Mouse (Mus musculus) thymus, postnatal 36 days (tissue): Measurements from ENCODE around the gene AW549877.

Experiments
- DNase-seq, 2 experiments: peaks; one replicate each; pipeline ENCODE4 v3.0.0; 2022; ENCODE audit warnings: mixed read lengths in 2 of 2

AW549877 gene

GRCm38 (mm10) chr15:3982732-3983131 is 12.8 kb downstream of the AW549877 start:
- no peak for DNase-seq

GRCm38 (mm10) chr15:3979871-3980270 is 15.7 kb downstream of the AW549877 start:
- DNase-seq = no peak

- DNase-seq = peak; percentile 53 to 57
These were observed 16.3 kb downstream of the AW549877 start, which contains the start of gene Fbxo4 for GRCm38 (mm10) chr15:3979061-3979848. TSS of gene Fbxo4 (minus strand) at chr15:3979573.

- no peak for DNase-seq
These were observed 17.3 kb downstream of the AW549877 start for GRCm38 (mm10) chr15:3978279-3978678.

- DNase-seq = no peak
These were observed 22.2 kb downstream of the AW549877 start for GRCm38 (mm10) chr15:3973300-3973699.

GRCm38 (mm10) chr15:3970193-3970592 is 25.4 kb downstream of the AW549877 start:
- DNase-seq = no peak

- DNase-seq = no peak
These were observed 25.8 kb downstream of the AW549877 start for GRCm38 (mm10) chr15:3969743-3970142.

GRCm38 (mm10) chr15:3962251-3962650 is 33.3 kb downstream of the AW549877 start:
- no peak for DNase-seq

- no peak for DNase-seq
These were observed 35.5 kb downstream of the AW549877 start for GRCm38 (mm10) chr15:3960094-3960493.

GRCm38 (mm10) chr15:3957982-3958381 is 37.6 kb downstream of the AW549877 start:
- peak; percentile 23 to 32 for DNase-seq

GRCm38 (mm10) chr15:3954971-3955370 is 40.6 kb downstream of the AW549877 start:
- DNase-seq = no peak

GRCm38 (mm10) chr15:3938132-3938531 is 57.4 kb downstream of the AW549877 start:
- no peak for DNase-seq

- DNase-seq = no peak
These were observed 59.5 kb downstream of the AW549877 start for GRCm38 (mm10) chr15:3936056-3936455.

GRCm38 (mm10) chr15:3933466-3933865 is 62.1 kb downstream of the AW549877 start:
- DNase-seq = no peak
